Mouse (Mus musculus) kidney, postnatal 36 days (tissue): ENCODE measurements around the gene Wrap73.

Experiments
- DNase-seq, 2 experiments: peaks; one replicate each; pipeline ENCODE4 v3.0.0; 2021 to 2022; ENCODE audit warnings: mixed read lengths in 2 of 2

Gene Wrap73

GRCm38 (mm10) chr4:154140213-154141008, 1.8 kb upstream of the Wrap73 start:
- DNase-seq, result no peak

DNA sequence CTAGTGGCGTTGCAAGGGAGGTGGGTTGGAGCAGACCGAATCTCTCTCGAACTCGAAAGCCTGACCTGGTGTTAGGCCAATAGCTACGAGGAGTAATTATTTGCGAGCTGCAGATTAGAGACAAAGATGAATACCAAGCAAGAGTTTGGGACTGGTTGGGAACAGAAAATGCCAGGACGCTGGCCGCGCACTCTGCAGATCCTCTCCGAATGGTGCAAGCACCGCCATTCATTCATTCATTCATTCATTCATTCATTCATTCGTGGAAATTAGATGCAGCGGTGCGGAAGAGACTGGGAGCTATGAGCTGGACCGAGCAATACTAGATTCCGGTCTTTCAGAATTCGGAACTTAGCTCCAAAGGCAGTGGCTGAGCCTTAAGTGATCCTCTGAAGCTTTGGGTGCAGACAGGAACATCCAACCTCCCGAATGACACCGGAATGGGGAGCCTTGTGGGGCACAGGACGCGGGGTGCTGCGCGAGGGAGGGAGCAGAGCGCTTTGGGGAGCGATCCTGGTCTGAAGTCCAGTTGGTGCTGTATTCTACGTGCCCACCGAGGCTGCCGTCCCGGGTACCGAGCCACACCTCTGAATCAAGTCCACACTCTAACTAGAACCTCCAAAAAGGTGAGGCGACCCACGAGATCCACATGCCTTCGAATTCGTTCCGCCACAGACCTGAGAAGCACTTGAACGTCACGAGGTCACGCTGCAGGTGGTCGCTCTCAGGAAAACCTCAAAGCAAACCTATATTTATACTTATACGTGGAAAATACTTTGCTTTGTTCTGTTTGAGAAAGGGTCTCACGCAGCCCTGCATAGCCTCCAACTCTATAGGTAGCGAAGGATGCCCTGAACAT, 934 bp upstream of the Wrap73 start:
- no peak for DNase-seq

- no peak for DNase-seq
Measured at GRCm38 (mm10) chr4:154144712-154145111, 2.5 kb downstream of the Wrap73 start.

DNA sequence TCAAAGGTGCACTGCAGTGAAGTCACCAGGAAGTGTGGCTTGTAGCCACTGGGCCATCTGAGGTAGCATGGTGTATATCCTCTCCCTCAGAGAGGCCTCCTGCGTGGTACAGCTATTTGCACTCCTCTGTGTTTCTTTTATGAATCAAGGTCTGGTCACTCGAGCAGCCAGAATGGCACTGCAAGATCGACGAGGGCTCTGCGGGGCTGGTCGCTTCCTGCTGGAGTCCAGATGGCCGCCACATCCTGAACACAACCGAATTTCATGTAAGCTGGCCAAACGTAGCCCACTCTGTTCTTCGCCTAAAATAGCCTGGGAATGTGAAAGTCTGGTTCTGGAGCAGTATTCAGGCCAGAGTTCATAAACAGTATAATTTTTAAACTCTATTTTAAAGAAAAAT, 4.2 kb downstream of the Wrap73 start:
- DNase-seq, result no peak

- no peak for DNase-seq
Measured at GRCm38 (mm10) chr4:154154104-154154503, 11.9 kb downstream of the Wrap73 start.

DNA sequence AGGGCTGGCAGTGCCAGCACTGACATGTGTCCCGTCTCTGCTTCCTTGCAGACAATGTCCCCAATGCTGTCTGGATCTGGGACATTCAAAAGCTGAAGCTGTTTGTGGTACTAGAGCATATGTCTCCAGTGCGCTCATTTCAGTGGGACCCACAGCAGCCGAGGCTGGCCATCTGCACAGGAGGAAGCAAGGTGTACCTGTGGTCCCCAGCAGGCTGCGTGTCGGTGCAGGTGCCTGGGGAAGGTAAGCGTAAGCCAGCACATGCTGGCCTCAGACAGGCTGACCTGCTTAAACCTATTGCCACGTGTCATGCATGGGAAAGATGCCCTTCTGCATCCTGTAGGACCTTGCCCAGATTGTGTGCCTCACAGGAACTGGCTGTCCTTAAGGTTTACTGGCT, 13.9 kb downstream of the Wrap73 start:
- DNase-seq, result no peak

DNA sequence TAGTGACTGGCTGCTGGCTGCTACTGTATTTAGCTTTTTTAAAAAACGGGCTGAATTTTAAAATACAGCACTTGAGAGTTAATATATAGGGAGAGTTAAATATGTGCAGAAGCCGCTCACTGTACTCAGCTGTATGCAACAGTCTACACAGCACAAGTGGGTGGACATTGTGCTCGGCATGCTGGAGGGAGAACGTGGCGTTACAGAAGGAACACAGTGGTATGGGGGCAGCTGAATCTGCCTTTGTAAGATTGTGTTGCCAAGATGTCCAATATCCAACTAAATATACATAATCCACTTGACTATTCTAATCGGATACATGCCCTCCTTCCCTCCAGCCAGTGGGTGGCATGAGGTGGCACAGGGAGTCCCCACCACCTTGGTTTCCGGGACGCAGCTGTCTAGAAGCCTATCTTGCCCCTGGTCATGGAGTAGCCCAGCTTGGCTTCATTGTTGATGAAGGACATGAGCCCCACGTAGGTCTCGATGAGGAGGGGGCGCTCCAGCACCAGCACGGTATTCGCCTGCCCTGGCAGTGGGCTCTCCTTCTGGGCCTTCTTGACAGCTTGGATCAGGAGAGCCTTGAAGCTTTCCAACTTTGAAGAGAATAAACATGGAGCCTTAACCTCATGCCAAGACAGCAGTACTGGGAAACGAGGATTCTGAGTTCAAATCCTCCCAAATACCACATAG, 15.9 kb downstream of the Wrap73 start:
- no peak for DNase-seq

- peak; percentile 86 to 92 for DNase-seq
Measured at GRCm38 (mm10) chr4:154159002-154159401, 16.8 kb downstream of the Wrap73 start.

DNA sequence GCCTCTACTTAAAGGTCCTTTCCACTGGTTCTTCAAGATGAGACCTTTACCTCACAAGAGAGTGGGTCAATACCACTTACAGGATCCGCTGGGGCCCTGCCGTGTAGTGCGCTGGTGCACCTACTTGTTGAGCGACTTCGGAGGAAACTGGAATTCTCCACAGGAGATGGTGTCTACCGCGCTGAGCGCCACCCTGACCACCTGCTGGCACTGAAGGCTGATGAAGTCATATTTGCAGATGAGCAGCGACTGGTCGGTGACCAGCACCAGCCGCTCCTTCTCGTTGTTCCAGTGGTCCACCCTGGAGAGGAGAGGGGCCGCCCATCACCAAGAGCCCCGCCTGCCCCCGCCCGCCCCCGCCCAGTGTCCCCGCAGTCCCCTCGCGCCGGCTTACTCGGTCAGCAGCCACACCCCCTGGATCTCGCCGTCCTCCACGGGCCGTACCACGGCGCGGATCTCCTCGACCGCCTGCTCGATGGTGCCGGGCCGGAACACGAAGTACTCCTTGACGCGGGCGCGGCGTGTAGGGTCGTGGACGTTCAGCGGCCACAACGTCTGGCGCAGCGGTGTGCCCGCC, 17.9 kb downstream of the Wrap73 start:
- peak; percentile 31 to 45 for DNase-seq

DNA sequence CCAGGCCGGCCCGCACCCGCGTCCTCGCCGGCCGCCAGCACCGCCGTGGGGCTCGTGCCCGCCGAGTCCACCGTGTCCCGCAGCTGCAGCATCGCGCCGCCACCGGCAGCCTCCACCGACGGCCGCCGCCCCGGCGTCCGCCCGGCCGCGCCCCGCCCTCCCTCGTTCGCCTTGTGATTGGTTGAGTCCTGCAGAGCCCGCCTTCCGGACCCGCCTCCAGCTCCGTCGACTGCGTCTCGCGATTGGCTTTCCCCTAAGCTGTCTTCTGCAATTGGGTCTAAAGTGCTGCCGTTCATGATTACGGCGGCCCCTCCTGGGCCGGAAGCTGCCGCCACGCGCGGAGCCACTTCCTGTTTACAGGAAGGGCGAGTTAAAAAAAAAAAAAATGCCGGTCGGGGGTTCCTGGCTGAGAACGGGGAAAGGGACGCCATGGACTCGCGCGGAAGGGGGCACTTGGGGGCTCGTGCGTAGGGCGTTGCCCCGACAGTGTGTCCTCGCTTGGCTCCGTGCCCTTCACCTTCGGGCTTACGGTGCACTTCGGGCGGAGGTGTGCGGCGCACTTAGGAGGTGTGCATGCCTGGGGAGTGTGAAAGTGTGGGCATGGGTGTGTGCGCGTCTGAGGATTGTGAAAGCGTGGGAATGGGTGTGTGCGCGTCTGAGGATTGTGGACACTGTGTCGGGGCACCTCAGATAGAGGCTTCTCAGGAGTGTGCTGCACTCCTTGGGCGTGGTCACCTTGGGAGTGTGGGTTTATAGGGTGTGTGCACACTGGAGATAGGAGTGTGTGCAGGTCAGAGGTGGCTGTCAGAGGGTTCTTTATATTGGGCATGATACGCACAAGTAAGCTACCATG, 18.6 kb downstream of the Wrap73 start, which contains the start of gene Tprgl:
TSS of gene Tprgl (minus strand) at position 129 of the 853 bp plus-strand sequence.
- DNase-seq, result peak; percentile 98

GRCm38 (mm10) chr4:154163296-154163695, 21.1 kb downstream of the Wrap73 start:
- DNase-seq, result peak; percentile 67 to 89

DNA sequence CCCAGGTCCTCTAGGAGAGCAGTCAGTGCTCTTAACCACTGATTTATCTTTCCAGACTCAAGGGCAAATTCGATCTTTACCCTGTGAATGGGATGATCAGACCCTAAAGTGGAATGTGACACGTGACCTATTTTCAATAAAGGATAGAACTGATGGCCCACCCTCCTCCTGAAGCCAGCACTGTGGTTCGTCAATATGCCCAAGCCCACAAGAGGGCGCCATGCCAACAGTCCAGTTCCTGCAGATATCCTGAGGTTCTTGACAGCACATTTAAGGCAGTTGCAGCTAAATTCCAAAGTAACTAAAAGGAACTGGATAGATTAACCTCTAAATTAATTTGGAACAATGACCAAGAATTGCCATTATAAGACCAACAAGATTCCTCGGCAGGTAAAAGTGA, 24.9 kb downstream of the Wrap73 start:
- DNase-seq, result peak; percentile 71 to 88

- DNase-seq, result no peak
Measured at GRCm38 (mm10) chr4:154170021-154170420, 27.8 kb downstream of the Wrap73 start.

DNA sequence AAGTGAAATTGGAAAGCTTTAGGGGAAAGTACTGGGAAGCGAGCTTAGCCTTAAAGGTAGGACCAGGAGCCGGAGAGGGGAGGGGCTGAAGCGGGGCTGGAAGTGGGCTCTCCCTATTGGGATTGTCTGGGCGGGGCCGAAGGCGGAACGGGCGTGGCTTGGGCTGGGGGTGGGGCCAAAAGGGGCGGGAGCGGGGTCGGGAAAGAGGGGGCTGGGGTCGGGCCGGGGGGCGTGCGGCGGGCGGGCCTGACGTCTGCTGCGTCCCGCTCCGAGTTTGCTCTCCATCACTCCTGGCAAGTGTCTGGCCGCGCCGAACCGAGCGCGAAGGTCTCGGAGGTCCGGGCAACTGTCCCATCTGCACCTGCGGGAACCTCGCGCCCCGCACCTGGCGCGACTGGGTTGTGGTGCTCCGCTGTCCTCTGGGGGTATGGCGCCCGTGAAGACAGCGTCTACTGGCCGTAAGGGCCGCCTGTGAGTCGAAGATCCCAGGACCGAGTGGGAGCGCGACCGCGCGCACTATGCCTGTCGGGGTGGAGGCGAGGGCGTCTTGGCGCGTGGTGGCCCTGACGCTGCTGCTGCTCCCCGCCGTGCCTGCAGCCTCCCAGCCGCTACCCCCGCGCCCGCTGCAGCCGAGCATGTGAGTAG, 28.5 kb downstream of the Wrap73 start, which contains the start of gene Megf6:
TSS of gene Megf6 (plus strand) at position 225 of the 645 bp plus-strand sequence.
- DNase-seq, result peak in 1 of 2 experiments; percentile 67

DNA sequence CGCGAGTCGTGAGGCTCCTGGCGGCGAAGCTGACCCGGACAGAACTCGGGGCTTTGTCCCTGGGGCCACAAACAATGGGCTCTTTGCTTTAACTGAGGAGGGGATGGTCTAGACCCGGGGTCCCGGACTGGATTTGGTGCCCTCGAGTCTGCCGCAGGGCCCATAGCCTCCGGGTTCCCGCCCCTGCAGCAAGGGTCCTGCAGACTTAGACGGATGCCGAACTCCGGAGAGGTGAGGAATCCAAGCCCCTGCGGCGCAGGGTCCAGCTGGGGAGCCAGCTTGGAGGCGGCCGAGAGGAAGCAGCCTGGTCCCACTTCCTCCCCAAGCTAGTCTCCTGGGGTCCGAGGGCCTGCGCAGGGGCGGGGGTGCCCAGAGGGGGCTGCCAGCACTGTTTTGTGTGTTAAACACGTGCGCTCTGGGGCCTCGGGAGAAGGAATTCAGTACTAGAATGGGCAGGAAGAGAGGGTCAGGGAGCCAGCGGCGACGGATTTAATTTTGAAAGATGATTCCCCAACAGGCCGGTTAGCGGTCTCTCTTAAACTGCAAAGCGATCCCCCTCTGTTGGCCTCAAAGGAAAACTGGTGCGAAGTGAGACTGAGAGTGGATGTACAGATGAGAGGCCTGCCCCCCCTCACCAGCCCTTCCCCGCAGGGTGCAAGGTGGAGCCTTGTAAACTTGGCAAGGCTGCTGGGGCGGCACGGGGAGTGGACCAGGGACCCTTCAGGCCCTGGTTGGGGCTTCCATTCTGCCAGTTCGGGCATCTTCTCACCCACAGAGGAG, 29.2 kb downstream of the Wrap73 start:
- DNase-seq, result no peak

DNA sequence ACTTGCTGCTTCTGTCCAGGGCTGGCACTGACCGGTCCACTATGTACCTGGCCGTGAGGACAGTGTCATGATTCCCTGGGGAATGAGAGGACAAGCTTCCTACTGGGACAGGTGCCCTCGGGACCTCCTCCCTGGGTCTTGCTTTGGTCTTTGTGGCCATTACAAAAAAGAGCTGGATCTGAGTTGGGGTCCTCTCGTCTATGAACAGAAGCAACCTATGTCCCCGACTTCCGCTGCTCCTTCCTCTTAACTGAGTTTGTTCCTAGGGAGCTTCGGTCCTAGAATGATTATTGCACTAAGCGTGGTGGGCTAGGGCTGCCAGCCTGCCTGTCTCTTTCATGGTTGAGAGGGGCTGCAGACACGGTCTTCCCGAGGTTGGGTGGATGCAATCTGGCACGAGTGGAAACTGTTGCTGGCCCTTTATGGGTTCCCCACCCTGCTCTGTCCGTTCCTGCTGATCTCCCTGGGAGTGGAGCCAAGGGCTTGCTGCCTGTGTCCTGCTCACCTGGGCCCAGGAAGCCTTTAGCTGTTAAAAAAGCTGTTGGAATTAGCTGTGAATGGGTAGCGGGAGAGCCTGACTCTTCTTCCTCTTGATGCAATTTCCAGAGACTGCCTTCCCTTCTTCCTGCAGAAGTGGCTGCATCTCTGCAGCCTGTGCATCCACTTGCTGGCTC, 29.9 kb downstream of the Wrap73 start:
- no peak for DNase-seq

DNA sequence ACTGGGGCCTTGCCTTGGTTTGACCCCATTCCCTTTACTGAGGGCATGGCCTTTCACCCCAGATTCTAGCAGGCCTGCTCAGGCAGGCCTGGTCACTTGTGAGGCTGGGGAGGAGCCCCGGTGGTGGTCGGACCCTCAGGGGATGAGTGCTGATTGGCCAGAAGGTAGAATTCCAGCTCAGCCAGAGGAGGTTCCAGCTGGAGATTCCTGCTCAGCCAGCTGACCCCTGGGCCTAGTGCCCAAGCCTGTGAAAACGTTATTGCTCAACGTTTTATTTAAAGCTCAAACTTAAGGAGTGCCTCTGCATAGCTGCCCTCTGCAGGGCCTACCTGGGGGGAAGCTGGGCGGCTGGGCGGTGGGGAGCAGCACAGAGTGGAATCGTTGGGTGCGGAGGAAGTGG, 35.1 kb downstream of the Wrap73 start:
- DNase-seq, result no peak

GRCm38 (mm10) chr4:154181001-154181400, 38.8 kb downstream of the Wrap73 start:
- DNase-seq, result no peak

GRCm38 (mm10) chr4:154183566-154183965, 41.4 kb downstream of the Wrap73 start:
- DNase-seq, result peak in 1 of 2 experiments; percentile 30

GRCm38 (mm10) chr4:154185001-154185400, 42.8 kb downstream of the Wrap73 start:
- DNase-seq, result no peak
